Mouse (Mus musculus) liver, embryonic 11.5 days (tissue): ENCODE results near the gene Dnajc6. TPM values are rescaled to one million over a fixed set of nuclear protein-coding genes. Genes with fewer than 3 reads are reported as not detected.

ENCODE experiments used
- ATAC-seq: fragments of 200-750 bp; cut with Nextera tagmentation; replicated peaks from 2 replicates; pipeline ENCODE4 v1.8.0; 2017; ENCODE audit warnings: moderate number of reproducible peaks, mild to moderate bottlenecking, moderate TSS enrichment, moderate library complexity; ENCODE audit not compliant: low FRiP score
- DNase-seq: peaks from one replicate; pipeline ENCODE4 v3.0.0-alpha.2; 2017; ENCODE audit warnings: low spot score
- H3K27ac ChIP-seq: fragments of 300-500 bp; sonication (generic); 2 replicates; pipeline ENCODE4 v1.5.1; 2014; ENCODE audit warnings: mild to moderate bottlenecking, low read depth, low read length, control low read depth
- H3K27me3 ChIP-seq: fragments of 300-500 bp; sonication (generic); replicated peaks from 2 replicates; pipeline ENCODE4 v1.6.1; 2014; ENCODE audit warnings: low read length, mixed read lengths; ENCODE audit not compliant: control insufficient read depth, insufficient read depth
- H3K36me3 ChIP-seq: fragments of 300-500 bp; sonication (generic); 2 replicates; pipeline ENCODE4 v1.6.1; 2014; ENCODE audit warnings: mild to moderate bottlenecking, low read length, moderate library complexity, mixed read lengths; ENCODE audit not compliant: control insufficient read depth, insufficient read depth
- H3K4me1 ChIP-seq: fragments of 300-500 bp; sonication (generic); replicated peaks from 2 replicates; pipeline ENCODE4 v1.6.1; 2014; ENCODE audit warnings: low read length, mixed read lengths; ENCODE audit not compliant: control insufficient read depth, insufficient read depth
- H3K4me2 ChIP-seq: fragments of 300-500 bp; sonication (generic); 2 replicates; pipeline ENCODE4 v1.6.1; 2014; ENCODE audit warnings: mild to moderate bottlenecking, control low read depth, moderate library complexity
- H3K4me3 ChIP-seq: fragments of 300-500 bp; sonication (generic); 2 replicates; pipeline ENCODE4 v1.5.1; 2014; ENCODE audit warnings: low read depth, low read length, control low read depth
- H3K9ac ChIP-seq: fragments of 300-500 bp; sonication (generic); 2 replicates; pipeline ENCODE4 v1.6.1; 2014; ENCODE audit warnings: low read depth, low read length, control low read depth
- H3K9me3 ChIP-seq: fragments of 300-500 bp; sonication (generic); 2 replicates; pipeline ENCODE4 v1.6.1; 2016; ENCODE audit warnings: low read length, inconsistent platforms, mixed read lengths; ENCODE audit not compliant: control insufficient read depth
- WGBS: fragments of 180-500 bp; shearing (Covaris S2); extraction: QIAGEN DNeasy Blood & Tissue Kit; methylation state at CpG from one replicate; pipeline ENCODE4 v1.1.7; 2014; 5-methylcytosine and 5-hydroxymethylcytosine counted together
- polyA plus RNA-seq: library from polyadenylated mRNA; unstranded; fragments of >200 nt; fragmentation: Nextera tagmentation; extraction: Ambion mirVana; gene quantifications from 2 replicates; pipeline ENCODE4 v1.2.1, GENCODE M21; 2014

Gene Dnajc6
- polyA plus RNA-seq, 1 experiment from 2014 or later: 0.14 TPM

- H3K36me3 ChIP-seq: no peaks in the 10 kb centered on the region
Measured at GRCm38 (mm10) chr4:101569076-101569475, 72.6 kb downstream of the Dnajc6 start.

GRCm38 (mm10) chr4:101572142-101572541 lies 75.7 kb downstream of the Dnajc6 start:
- no peaks in the 10 kb centered on the region for H3K9me3 ChIP-seq
- H3K27me3 ChIP-seq: no peaks in the 10 kb centered on the region
- H3K9ac ChIP-seq: no peak overlapping the region
- H3K36me3 ChIP-seq: no peaks in the 10 kb centered on the region
- no peak overlapping the region for H3K4me2 ChIP-seq
- DNase-seq: no peak
- no peak for ATAC-seq
- H3K27ac ChIP-seq: no peak overlapping the region
- no peak overlapping the region for H3K4me3 ChIP-seq
- 74% methylated on average over 2 of the region's 2 CpGs for WGBS
- H3K4me1 ChIP-seq: no peaks in the 10 kb centered on the region

More at GRCm38 (mm10) chr4:101569076-101569475, 72.6 kb downstream of the Dnajc6 start:
- Histone ChIP-seq H3K9ac (no peak overlapping the region), H3K4me2 (no peak overlapping the region), H3K4me3 (no peak overlapping the region), H3K9me3 (no peaks in the 10 kb centered on the region), H3K4me1 (no peaks in the 10 kb centered on the region), H3K27me3 (no peaks in the 10 kb centered on the region), H3K27ac (no peak overlapping the region)
- no peak for DNase-seq
- no peak for ATAC-seq
- WGBS: 72% methylated on average over 7 of the region's 7 CpGs

GRCm38 (mm10) chr4:101575307-101575706 lies 78.9 kb downstream of the Dnajc6 start:
- Histone ChIP-seq H3K36me3 (no peaks in the 10 kb centered on the region), H3K27ac (no peak overlapping the region), H3K9ac (no peak overlapping the region), H3K27me3 (no peaks in the 10 kb centered on the region), H3K9me3 (no peaks in the 10 kb centered on the region), H3K4me2 (no peak overlapping the region), H3K4me3 (no peak overlapping the region), H3K4me1 (no peaks in the 10 kb centered on the region)
- DNase-seq (no peak), ATAC-seq (no peak)
- WGBS: 87% methylated on average over 5 of the region's 5 CpGs

GRCm38 (mm10) chr4:101578720-101579119 lies 82.3 kb downstream of the Dnajc6 start:
- ATAC-seq: no peak
- Histone ChIP-seq H3K4me3 (no peak overlapping the region), H3K27me3 (no peaks in the 10 kb centered on the region), H3K4me1 (no peaks in the 10 kb centered on the region), H3K9me3 (no peaks in the 10 kb centered on the region), H3K36me3 (no peaks in the 10 kb centered on the region), H3K9ac (no peak overlapping the region), H3K27ac (no peak overlapping the region), H3K4me2 (no peak overlapping the region)
- 75% methylated on average over 7 of the region's 7 CpGs for WGBS
- no peak for DNase-seq

GRCm38 (mm10) chr4:101579517-101579916 lies 83.1 kb downstream of the Dnajc6 start:
- Histone ChIP-seq H3K4me2 (no peak overlapping the region), H3K27me3 (no peaks in the 10 kb centered on the region), H3K36me3 (no peaks in the 10 kb centered on the region), H3K9me3 (no peaks in the 10 kb centered on the region), H3K9ac (no peak overlapping the region), H3K27ac (no peak overlapping the region), H3K4me3 (no peak overlapping the region), H3K4me1 (no peaks in the 10 kb centered on the region)
- WGBS: 62% methylated on average over 5 of the region's 5 CpGs
- no peak for DNase-seq
- ATAC-seq: no peak

GRCm38 (mm10) chr4:101581156-101581555 lies 84.7 kb downstream of the Dnajc6 start:
- no peak overlapping the region for H3K4me2 ChIP-seq
- no peak for ATAC-seq

GRCm38 (mm10) chr4:101582882-101583281 lies 86.4 kb downstream of the Dnajc6 start:
- no peaks in the 10 kb centered on the region for H3K27me3 ChIP-seq
- H3K36me3 ChIP-seq: no peaks in the 10 kb centered on the region
- H3K4me3 ChIP-seq: no peak overlapping the region
- no peak overlapping the region for H3K4me2 ChIP-seq
- H3K27ac ChIP-seq: no peak overlapping the region
- no peaks in the 10 kb centered on the region for H3K9me3 ChIP-seq
- WGBS: 56% methylated on average over 2 of the region's 2 CpGs
- DNase-seq (no peak), ATAC-seq (no peak)
- no peaks in the 10 kb centered on the region for H3K4me1 ChIP-seq
- H3K9ac ChIP-seq: no peak overlapping the region

More at GRCm38 (mm10) chr4:101581156-101581555, 84.7 kb downstream of the Dnajc6 start:
- 67% methylated on average over 4 of the region's 4 CpGs for WGBS
- H3K9ac ChIP-seq: no peak overlapping the region
- no peaks in the 10 kb centered on the region for H3K4me1 ChIP-seq
- no peak for DNase-seq
- H3K27ac ChIP-seq: no peak overlapping the region
- H3K9me3 ChIP-seq: no peaks in the 10 kb centered on the region
- no peak overlapping the region for H3K4me3 ChIP-seq
- no peaks in the 10 kb centered on the region for H3K27me3 ChIP-seq
- no peaks in the 10 kb centered on the region for H3K36me3 ChIP-seq

- no peaks in the 10 kb centered on the region for H3K27me3 ChIP-seq
- no peaks in the 10 kb centered on the region for H3K9me3 ChIP-seq
- no peak overlapping the region for H3K4me3 ChIP-seq
- no peak overlapping the region for H3K27ac ChIP-seq
- no peak overlapping the region for H3K4me2 ChIP-seq
- 63% methylated on average over 19 of the region's 19 CpGs for WGBS
- ATAC-seq (no peak), DNase-seq (no peak)
- H3K36me3 ChIP-seq: no peaks in the 10 kb centered on the region
- H3K9ac ChIP-seq: no peak overlapping the region
- H3K4me1 ChIP-seq: no peaks in the 10 kb centered on the region
Measured at GRCm38 (mm10) chr4:101584524-101585454, 88.3 kb downstream of the Dnajc6 start.
